Mouse (Mus musculus): ENCODE results near the gene Srgap3.

Srgap3 gene

DNA sequence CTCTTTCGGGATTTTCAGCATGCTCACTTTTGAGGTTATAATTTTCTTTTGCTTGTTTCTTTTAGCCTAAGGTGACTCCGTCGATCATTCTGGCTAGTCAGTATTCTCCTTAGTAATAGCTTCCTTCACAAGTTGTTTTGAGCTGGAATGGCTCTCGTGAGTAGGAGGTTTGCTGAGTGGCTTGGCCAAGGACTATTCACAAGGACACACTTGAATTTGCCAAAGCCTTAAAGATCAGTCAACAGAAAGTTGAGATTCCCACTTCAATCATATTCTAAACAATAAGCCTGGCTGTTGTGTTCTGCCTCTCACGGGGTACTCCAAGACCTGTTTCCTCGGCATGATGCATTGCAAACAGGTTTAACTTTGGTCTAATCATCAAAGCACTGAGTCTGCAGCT is 91.9 kb downstream of the Srgap3 start:
- no peak for DNase-seq

DNA sequence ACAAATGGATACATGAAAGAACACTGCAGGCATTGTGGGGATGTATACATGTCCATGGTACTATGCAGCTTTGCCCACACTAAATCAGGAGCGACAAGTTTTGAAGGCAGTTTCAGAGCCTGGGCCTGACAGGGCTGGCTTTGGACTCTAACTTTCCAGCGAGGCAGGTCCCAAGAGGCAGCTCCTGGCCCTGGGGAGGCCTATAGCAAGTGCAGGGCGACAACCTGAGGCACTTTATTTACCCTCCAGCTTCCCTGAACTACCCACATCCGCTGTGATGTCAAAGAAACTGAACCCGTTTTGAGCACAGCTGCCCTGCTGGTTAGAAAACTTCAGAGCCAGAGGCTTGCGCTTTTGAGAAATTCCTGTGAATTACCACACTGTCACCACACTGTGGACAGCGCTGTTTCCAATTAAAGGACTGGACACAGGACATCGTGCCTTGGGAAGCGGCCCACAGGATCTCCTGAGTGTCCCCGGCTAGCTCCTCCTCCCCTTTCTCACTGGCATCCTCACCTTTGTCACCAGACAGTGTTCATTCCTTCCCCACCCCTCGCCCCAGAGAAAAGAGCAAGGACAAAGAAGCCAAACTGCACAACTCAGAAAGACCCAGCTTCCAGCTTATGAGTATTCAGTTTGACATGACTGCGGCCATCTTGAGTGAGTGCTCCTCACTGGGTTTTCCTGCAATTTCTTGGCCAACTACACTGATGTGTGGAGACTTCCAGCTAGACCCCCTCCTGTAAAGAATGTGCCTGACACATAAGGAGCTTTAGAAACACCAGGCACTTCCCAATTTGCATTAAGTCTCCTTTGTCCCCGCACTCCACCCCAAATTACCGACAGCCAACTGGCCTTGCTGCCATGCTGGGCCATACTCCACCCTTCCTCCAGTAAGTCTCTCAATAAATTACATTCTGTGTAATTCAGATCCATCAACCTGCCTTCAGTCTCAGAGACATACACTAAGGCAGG is 94.5 kb downstream of the Srgap3 start:
- DNase-seq, result no peak

- DNase-seq, result no peak
These were observed 96.3 kb downstream of the Srgap3 start for GRCm38 (mm10) chr6:112850745-112851144.

DNA sequence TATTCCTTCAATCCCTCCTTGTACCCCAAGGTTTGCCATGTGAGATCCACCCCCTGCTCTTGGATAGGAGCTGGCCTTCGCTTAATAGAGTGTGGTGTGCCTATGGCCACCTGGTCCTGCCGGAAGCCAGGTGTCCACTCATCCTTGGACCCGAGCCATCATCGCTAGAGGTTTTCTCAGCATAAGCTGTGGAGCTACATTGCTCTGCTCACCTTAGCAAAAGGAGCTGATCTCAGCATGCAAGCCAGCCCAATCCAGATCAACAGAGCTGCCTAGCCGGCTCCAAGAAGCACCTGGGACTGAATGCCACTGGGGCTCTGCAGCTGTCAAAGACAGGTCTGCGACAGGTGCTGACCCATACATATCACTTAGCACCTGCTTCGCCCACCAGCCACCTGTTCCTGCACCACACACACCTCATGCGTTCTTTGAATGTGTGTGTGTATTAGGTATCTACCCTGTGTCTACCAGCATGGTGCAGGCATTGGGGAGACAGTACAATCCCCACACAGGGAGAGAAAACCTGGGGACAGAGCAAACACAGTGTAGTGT is 98.4 kb downstream of the Srgap3 start:
- no peak for DNase-seq

DNA sequence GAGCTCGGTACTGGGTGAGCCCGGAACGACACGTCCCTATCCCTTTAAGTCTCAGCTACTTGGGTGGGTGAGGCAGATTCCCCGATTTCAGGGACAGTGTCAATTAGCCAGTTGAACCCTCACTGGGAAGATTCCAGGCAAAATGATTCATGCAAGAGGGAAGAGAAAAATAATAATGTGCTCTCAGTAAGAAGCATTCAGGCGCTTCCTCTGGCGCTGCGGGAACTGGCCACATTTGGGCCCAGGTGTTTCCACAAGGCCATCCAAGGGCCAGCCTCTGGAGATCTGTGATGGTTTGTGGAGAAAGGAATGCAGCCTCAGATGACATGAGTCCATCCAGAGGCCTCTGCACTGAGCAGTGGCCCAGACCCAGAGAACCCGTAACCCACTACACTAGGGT is 100.2 kb downstream of the Srgap3 start:
- no peak for DNase-seq

GRCm38 (mm10) chr6:112842426-112842825 is 104.6 kb downstream of the Srgap3 start:
- DNase-seq, result peak; percentile 31

GRCm38 (mm10) chr6:112840400-112840799 is 106.7 kb downstream of the Srgap3 start:
- no peak for DNase-seq

DNA sequence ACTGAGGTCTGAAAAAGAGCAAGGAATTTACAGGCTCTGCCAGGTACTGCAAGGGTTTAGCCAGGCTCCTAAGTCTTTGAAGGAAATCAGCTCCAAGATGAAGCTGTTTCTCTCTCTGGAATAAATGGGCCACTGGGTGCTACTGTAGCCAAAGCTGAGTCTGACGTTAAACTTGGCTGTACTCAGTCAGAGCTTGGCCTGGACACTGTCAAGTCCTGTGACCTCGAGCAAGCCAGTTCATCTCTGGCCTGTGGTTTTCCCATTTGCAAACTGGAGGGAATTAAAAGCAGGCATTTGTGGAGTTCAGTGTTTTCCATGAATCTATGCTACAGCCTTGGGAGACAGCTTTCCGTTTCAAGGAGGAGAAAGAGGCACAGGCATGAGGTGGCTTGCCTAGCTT is 107.7 kb downstream of the Srgap3 start:
- DNase-seq, result no peak

DNA sequence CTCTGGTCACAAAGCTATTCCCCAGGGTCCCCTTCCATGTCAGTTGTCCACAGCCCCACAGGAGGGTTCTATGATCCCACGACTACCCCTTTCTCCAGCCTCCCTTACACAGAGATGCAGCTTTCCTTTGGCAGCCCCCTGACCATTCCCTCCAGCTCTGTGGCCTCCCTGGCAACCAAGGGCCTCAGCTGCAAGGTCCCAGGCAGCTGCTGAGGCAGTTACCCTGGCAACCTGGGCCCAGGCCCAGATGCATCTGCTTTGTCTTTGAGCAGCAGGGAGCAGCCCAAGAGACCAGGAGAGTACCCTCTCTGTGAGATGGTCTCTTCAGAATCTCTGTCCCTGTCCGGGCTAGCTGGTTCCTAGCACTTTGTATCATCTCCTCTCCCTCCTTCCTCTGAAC is 108.2 kb downstream of the Srgap3 start:
- peak; percentile 90 for DNase-seq

- no peak for DNase-seq
These were observed 110.4 kb downstream of the Srgap3 start for GRCm38 (mm10) chr6:112836712-112837111.

GRCm38 (mm10) chr6:112835413-112835812 is 111.7 kb downstream of the Srgap3 start:
- no peak for DNase-seq

DNA sequence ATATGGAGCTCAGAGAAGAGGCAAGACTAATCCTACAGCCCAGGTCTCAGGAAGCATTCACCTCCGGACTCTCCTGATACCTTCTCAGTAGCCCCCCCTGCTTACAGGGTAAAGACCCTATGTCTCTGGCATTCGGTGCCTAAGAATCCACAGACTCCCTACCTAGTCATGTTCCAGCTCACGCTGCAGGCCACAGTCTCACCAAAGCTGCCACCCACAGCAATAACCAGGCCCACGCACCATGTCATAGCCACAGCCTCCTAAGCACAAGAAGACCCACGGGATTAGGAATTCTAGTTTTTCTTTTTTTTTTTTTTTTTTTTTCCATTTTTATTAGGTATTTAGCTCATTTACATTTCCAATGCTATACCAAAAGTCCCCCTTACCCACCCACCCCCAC is 112.6 kb downstream of the Srgap3 start:
- no peak for DNase-seq

DNA sequence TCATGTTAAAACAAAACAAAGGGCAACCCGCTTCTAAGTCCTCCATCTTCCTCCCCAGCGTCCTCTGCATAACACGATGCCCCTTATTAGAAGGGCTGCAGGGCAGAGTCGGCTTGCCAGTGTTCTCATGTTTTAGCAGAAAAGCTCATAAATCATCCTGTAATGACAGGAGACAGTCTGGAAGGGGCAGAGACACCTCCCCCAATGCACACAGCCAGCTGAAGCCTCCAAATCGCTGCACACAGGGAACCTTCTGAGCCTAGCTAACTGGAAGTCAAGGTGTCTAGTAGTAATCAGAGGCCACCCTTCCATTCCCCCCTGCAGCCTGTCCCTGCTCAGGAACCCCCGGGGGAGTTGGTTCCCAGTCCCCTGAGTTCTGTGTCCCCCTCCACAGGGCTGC is 113.3 kb downstream of the Srgap3 start:
- DNase-seq, result peak; percentile 49

DNA sequence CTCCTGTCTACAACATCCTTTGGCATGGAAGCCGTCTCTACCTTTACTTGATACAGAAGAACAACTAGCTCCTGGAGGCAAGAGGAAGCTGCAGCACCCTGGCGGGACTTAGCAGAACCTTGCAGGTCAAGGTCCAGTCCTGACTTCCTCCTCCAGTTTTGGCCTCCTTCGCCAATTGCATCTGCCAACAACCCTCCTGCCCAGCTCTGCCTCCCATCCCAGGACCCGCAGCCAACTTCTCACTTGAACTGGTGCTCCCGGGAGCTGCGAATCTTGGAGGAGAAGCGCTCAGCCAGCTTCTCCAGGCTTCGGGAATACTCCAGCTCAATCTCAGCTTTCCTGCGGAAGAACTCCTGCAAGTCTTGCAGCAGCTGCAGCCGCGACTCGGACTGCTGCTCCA is 117.9 kb downstream of the Srgap3 start:
- peak; percentile 32 for DNase-seq

GRCm38 (mm10) chr6:112828420-112828819 is 118.6 kb downstream of the Srgap3 start:
- DNase-seq, result peak; percentile 66

DNA sequence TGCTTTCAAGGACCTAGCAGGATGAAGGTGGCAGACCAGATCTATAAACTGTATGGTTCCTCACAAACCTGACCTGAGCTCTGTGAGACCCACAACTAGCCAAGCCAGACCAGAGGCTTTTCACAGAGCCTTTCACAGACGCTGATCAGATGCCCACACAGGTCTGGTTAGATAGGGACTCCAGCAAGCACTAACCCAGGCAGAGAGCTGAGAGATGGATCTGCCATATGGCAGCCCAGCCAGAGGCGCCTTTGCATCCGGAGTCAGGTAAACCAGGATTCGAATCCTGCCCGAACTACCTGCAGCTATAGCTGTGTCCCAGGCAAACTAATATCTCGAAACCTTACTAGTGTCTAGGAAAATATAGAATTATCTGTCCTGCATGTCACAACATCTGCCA is 121.4 kb downstream of the Srgap3 start:
- no peak for DNase-seq

DNA sequence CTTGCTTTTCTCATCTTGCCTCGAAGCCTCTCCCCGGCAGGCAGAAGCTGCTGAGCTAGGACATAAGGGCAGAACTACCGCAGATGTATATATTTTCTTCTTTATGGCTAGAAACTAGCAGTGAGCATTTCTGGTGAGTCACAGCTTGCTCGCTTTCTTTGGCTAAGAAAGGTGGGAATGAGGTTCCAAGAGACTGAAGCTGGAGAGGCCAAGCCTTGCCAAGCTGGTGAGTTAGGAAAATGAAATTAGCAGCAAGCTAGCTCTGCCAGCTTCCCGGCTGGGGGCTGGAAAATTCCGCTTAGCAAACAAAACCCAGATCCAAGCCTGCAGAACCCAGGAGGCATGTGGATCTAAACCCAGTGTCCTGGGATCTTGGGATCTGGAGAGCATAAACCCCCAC is 124.0 kb downstream of the Srgap3 start:
- DNase-seq, result no peak

DNA sequence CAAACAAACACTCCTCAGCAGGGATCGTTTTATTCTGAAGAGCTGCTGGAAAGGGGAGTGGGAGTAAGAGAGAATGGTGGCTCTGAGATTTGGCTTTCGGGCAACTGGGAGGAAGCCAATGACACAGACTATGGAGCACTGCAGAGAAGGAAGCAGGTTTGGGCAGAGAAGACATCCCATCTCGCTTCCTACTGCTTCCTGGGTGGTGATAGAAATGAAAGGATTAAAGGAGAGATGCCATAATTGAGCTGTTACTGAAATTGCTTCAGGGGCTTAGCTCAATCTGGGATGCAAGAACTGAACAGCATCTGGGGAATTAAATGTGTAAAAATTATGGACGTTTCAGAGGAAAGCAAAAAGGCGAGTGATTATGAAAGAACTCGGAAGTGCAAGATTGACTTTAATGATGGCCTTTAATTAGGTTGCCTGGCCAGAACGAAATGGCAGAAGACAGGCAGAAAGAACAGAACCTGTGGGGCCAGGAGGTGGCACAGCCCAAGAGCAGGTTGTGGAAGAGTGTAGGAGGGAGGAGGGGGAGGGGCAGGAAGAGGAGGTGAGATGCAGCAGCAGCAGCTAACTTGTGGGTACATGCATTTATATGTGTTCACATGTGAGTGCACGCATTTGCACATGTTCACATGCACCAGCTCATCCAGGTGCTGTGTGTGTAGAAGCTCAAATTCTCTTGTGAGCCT is 126.6 kb downstream of the Srgap3 start:
- DNase-seq, result peak; percentile 37

DNA sequence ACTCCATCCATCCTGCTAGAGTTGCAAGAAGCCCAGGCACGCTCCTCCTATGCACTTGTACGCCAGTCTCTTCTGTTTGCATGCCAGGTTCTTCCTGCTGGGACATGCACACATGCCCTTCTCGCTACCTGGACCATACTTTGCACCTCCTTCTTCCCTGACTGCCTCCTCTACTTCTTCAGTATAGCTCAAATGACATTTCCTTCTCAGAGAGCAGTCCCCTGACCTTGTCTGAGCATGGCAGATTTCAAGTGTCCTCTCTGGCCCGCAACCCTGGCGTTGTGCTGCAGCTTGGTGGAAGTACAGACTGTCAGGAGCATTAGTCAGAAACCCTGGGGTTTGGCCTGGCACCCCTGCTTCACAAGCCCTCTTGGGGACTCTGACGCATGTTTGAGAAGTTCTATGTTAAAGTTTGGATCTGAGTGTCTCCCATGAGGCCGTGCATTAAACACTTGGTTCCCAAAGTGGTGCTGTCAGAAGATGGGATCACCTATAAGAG is 128.6 kb downstream of the Srgap3 start:
- DNase-seq, result no peak

GRCm38 (mm10) chr6:112815604-112816003 is 131.5 kb downstream of the Srgap3 start:
- DNase-seq, result no peak

DNA sequence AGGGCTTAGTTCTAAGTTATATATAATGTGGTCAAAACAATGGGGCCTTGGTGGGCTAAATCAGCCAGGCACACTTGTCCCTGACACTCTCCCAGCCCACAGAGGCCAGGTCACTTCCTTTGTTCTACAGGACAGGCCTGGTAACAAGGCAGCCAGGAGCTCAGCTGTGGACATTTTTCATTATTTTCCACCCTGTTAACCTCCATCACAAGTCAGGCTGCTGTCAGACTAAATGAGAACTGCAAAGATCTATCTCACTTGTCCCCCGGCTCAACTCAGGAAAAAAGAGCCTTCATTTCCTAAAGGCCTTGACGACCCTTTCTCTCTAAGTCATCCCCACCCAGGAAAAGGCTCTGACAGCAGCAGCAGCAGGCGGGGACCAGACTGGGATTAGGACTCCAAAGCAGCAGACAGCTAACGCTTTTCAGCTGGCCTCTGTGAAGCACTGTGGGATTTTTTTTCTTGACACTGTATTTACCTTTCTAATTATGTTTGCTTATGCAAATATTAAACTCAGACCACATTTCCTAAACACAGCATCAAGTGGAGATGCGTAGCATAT is 132.5 kb downstream of the Srgap3 start:
- DNase-seq, result peak; percentile 71

DNA sequence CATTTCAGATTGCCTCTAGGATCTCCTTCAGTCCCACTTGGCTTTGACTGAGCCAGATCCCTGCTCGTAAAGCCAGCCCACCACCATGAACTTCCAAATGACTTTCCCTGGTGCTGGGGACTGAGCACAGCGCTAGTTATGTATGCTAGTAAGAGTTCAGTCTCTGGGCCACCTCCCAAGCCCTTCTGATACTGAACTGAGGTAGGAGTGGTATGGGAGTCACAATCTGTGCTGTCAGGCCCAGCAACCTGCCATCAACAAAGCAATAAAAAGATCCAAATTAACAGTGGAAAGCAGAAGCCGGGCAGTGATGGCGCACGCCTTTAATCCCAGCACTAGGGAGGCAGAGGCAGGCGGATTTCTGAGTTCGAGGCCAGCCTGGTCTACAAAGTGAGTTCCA is 134.2 kb downstream of the Srgap3 start:
- no peak for DNase-seq

DNA sequence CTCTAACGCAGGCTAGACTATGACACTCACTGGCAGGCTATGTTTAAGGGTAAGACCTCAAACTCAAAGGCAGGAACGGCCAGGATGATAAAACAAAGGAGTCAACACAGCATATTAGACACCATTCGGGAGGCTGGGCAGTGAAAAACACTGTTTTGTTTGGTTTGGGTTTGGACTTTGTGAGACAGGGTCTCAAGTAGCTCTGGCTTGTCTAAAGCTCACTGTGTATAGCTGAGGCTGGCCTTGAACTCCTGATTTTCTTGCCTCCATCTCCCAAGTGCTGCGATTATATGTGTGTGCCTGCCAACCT is 136.6 kb downstream of the Srgap3 start:
- DNase-seq, result no peak

Measured in retina, postnatal 1 day (tissue).